ENCODE assay signal across 8 mouse cellular contexts in genomic region chr13:56251924-56252619, GRCm38 (mm10). TPM values are rescaled to one million over a fixed set of nuclear protein-coding genes. Genes with fewer than 3 reads are reported as not detected.
DNase-seq lines count a peak whose midpoint lies in the region; ATAC-seq and TF ChIP-seq lines count a peak whose summit lies in the region.

Neurog1 (minus strand) TSS chr13:56252163.

- H3K79me2 ChIP-seq in heart, adult 2 months (replicated peaks; ENCODE audit: control insufficient read depth, insufficient read depth, low read length) = no peaks in the 10 kb centered on the region

- peak within 1 kb of the TSS; percentile 73 for H3K4me2 ChIP-seq in heart, embryonic 12.5 days
- peak within 1 kb of the TSS; percentile 71 for H3K4me2 ChIP-seq in forebrain, embryonic 13.5 days
- H3K4me2 ChIP-seq in midbrain, embryonic 16.5 days (ENCODE audit: low read length) = peak within 1 kb of the TSS; percentile 64

- TF ChIP-seq POLR2A in heart, adult 2 months (IDR thresholded peaks at IDR 0.05; ENCODE audit: insufficient read depth, low read depth, low read length) = no peak

- peak within 1 kb of the TSS; percentile 45 for H3K4me3 ChIP-seq in heart, embryonic 12.5 days
- no peak within 1 kb of the TSS for H3K4me3 ChIP-seq in heart, adult 2 months
- H3K4me3 ChIP-seq in forebrain, embryonic 13.5 days = peak within 1 kb of the TSS; percentile 38
- peak within 1 kb of the TSS; percentile 36 for H3K4me3 ChIP-seq in midbrain, embryonic 16.5 days (ENCODE audit: low read depth, low read length)

- TF ChIP-seq CTCF in heart, adult 2 months (IDR thresholded peaks at IDR 0.05) = no peak

- H3K9me3 ChIP-seq in heart, embryonic 12.5 days (replicated peaks) = no peaks in the 10 kb centered on the region
- no peaks in the 10 kb centered on the region for H3K9me3 ChIP-seq in forebrain, embryonic 13.5 days (replicated peaks)
- H3K9me3 ChIP-seq in midbrain, embryonic 16.5 days (replicated peaks; ENCODE audit: control insufficient read depth, low read length, poor library complexity, severe bottlenecking) = no peaks in the 10 kb centered on the region

- intact Hi-C loops in heart, adult 2 months (cut with DNase I) = loop anchor here (10.0 kb wide), 1 partner anchor 417 kb away; the partner anchor contains the start of gene Pitx1

- H3K27me3 ChIP-seq in heart, embryonic 12.5 days (replicated peaks) = peaks cover 100% of the 10 kb centered on the region
- H3K27me3 ChIP-seq in heart, adult 2 months (ENCODE audit: control insufficient read depth, insufficient read depth, low read length) = peaks cover 33% of the 10 kb centered on the region
- H3K27me3 ChIP-seq in forebrain, embryonic 13.5 days = peaks cover 99% of the 10 kb centered on the region
- peaks cover 85% of the 10 kb centered on the region for H3K27me3 ChIP-seq in midbrain, embryonic 16.5 days (ENCODE audit: control insufficient read depth, insufficient read depth, low read depth, low read length)

- no peaks in the 10 kb centered on the region for H3K36me3 ChIP-seq in heart, embryonic 12.5 days
- no peaks in the 10 kb centered on the region for H3K36me3 ChIP-seq in heart, adult 2 months (ENCODE audit: control insufficient read depth, insufficient read depth, low read length)
- H3K36me3 ChIP-seq in forebrain, embryonic 13.5 days (ENCODE audit: poor library complexity, severe bottlenecking) = no peaks in the 10 kb centered on the region
- no peaks in the 10 kb centered on the region for H3K36me3 ChIP-seq in midbrain, embryonic 16.5 days (ENCODE audit: control insufficient read depth, insufficient read depth, low read length)

- under 1% methylated on average over 64 of the region's 65 CpGs for WGBS in heart, embryonic 12.5 days
- 1% methylated on average over 65 of the region's 65 CpGs for WGBS in heart, adult 2 months
- WGBS in forebrain, embryonic 13.5 days = 2% methylated on average over 65 of the region's 65 CpGs
- under 1% methylated on average over 53 of the region's 65 CpGs for WGBS in midbrain, embryonic 16.5 days

- no peak within 1 kb of the TSS for H3K27ac ChIP-seq in heart, embryonic 12.5 days (ENCODE audit: poor library complexity, severe bottlenecking)
- H3K27ac ChIP-seq in heart, adult 2 months = no peak within 1 kb of the TSS
- peak within 1 kb of the TSS; percentile 42 for H3K27ac ChIP-seq in forebrain, embryonic 13.5 days
- H3K27ac ChIP-seq in midbrain, embryonic 16.5 days (ENCODE audit: low read length) = no peak within 1 kb of the TSS

- H3K4me1 ChIP-seq in heart, embryonic 12.5 days (replicated peaks) = peaks cover 11% of the 10 kb centered on the region
- no peaks in the 10 kb centered on the region for H3K4me1 ChIP-seq in heart, adult 2 months (ENCODE audit: control insufficient read depth, insufficient read depth, low read length)
- peaks cover 49% of the 10 kb centered on the region for H3K4me1 ChIP-seq in forebrain, embryonic 13.5 days
- peaks cover 10% of the 10 kb centered on the region; the same call in 1 of the 2 replicates for H3K4me1 ChIP-seq in midbrain, embryonic 16.5 days (ENCODE audit: control insufficient read depth, insufficient read depth, low read length)

- H3K9ac ChIP-seq in heart, embryonic 12.5 days = peak within 1 kb of the TSS; percentile 28; the same call in 1 of the 2 replicates
- no peak within 1 kb of the TSS for H3K9ac ChIP-seq in heart, adult 2 months (ENCODE audit: low read depth, low read length)
- peak within 1 kb of the TSS; percentile 55 for H3K9ac ChIP-seq in forebrain, embryonic 13.5 days
- peak within 1 kb of the TSS; percentile 50; the same call in 1 of the 2 replicates for H3K9ac ChIP-seq in midbrain, embryonic 16.5 days (ENCODE audit: low read depth, low read length)

- ATAC-seq in heart, embryonic 12.5 days (ENCODE audit: insufficient number of reproducible peaks, low FRiP score) = peak; percentile 66; the same call in 1 of the 2 replicates
- peak; percentile 83 for ATAC-seq in forebrain, embryonic 13.5 days
- ATAC-seq in midbrain, embryonic 16.5 days = peak; percentile 74

- no peak for TF ChIP-seq EP300 in heart, adult 2 months (IDR thresholded peaks at IDR 0.05; ENCODE audit: insufficient read depth, low read depth, low read length)

- no peak for DNase-seq in heart, adult 2 months
- DNase-seq in Muller cell, postnatal 12 days (ENCODE audit: inconsistent ontology term) = peak; percentile 37
- peak; percentile 46 to 56 for DNase-seq in kidney, postnatal 4 days
- DNase-seq in thymus, adult 18-20 months = no peak
- DNase-seq in thymus, postnatal 14 days = no peak

RNA-seq across cellular contexts. Expression of gene Neurog1, which starts in this region (rescaled TPM):
- polyA plus RNA-seq in heart, embryonic 12.5 days (2016; fragmentation: Nextera tagmentation; extraction: Ambion mirVana) = not detected in 2 replicates
- not detected for total RNA-seq in heart, adult 2 months (2021)
- not detected in 2 replicates for polyA plus RNA-seq in heart, adult 2 months (2012; rRNA removed)
- 13.0 and 13.1 TPM in 2 replicates for polyA plus RNA-seq in forebrain, embryonic 13.5 days (2015; fragmentation: Nextera tagmentation; extraction: Ambion mirVana)
- polyA plus RNA-seq in midbrain, embryonic 16.5 days (2015; fragmentation: Nextera tagmentation; extraction: Ambion mirVana) = 2.3 and 3.2 TPM in 2 replicates

Comparison
In these comparisons a context has a peak if more than half of its experiments do, and no peak if none do; other contexts are left out.
1. Peak in ATAC-seq, H3K4me3 ChIP-seq, H3K9ac ChIP-seq and H3K4me2 ChIP-seq in heart, embryonic 12.5 days; RNA of the gene not detected or under 1 TPM.
2. DNase-seq: peak in Muller cell, postnatal 12 days (single experiment) and kidney, postnatal 4 days (2 of 2); none in heart, adult 2 months (0 of 2), thymus, adult 18-20 months (0 of 2) and thymus, postnatal 14 days (single experiment).
3. Peak in every context shown above with its lines, with median percentiles within 50 percentile points of each other: ATAC-seq and H3K4me2 ChIP-seq.